Mouse (Mus musculus) hindbrain, postnatal 0 days (tissue): ENCODE measurements at regions not wholly inside any gene's neighbourhood (a gene's known extent, or its start where the extent isn't known, plus 50 kb on each side); places are given as distances from the start of the nearest gene placed in this dataset.

Experiments used
- ATAC-seq: fragments of 200-750 bp; cut with Nextera tagmentation; 2 replicates; pipeline ENCODE4 v1.8.0; 2017; ENCODE audit warnings: mild to moderate bottlenecking, moderate TSS enrichment, moderate library complexity
- DNase-seq: peaks from one replicate; pipeline ENCODE4 v3.0.0-alpha.2; 2015; ENCODE audit warnings: low spot score
- H3K27ac ChIP-seq: fragments of 300-500 bp; sonication (generic); 2 replicates; pipeline ENCODE4 v1.5.1; 2014; ENCODE audit warnings: mild to moderate bottlenecking
- H3K27me3 ChIP-seq: fragments of 300-500 bp; sonication (generic); 2 replicates; pipeline ENCODE4 v1.6.1; 2014; ENCODE audit warnings: low read length, mixed read lengths; ENCODE audit not compliant: insufficient read depth
- H3K36me3 ChIP-seq: fragments of 300-500 bp; sonication (generic); 2 replicates; pipeline ENCODE4 v1.6.1; 2014; ENCODE audit warnings: low read length, mixed read lengths; ENCODE audit not compliant: insufficient read depth
- H3K4me1 ChIP-seq: fragments of 300-500 bp; sonication (generic); 2 replicates; pipeline ENCODE4 v1.6.1; 2014; ENCODE audit warnings: antibody characterized with exemption, low read length, mixed read lengths; ENCODE audit not compliant: insufficient read depth
- H3K4me2 ChIP-seq: fragments of 300-500 bp; sonication (generic); 2 replicates; pipeline ENCODE4 v1.6.1; 2014; ENCODE audit warnings: low read depth, mild to moderate bottlenecking, low read length, moderate library complexity, mixed read lengths
- H3K4me3 ChIP-seq: fragments of 300-500 bp; sonication (generic); 2 replicates; pipeline ENCODE4 v1.5.1; 2014; ENCODE audit warnings: low read length
- H3K9ac ChIP-seq: fragments of 300-500 bp; sonication (generic); replicated peaks from 2 replicates; pipeline ENCODE4 v1.6.1; 2014; ENCODE audit warnings: mild to moderate bottlenecking, low read length, moderate library complexity, mixed read lengths
- H3K9me3 ChIP-seq: fragments of 300-500 bp; sonication (generic); 2 replicates; pipeline ENCODE4 v1.6.1; 2016; ENCODE audit warnings: low read length, mixed read lengths
- CTCF ChIP-seq: IDR thresholded peaks from 2 replicates; pipeline ENCODE4 v1.5.1; 2016; ENCODE audit warnings: antibody characterized with exemption, control low read depth, low read depth
- WGBS: fragments of 180-500 bp; shearing (Covaris S2); extraction: QIAGEN DNeasy Blood & Tissue Kit; methylation state at CpG from one replicate; pipeline ENCODE4 v1.1.7; 2014; 5-methylcytosine and 5-hydroxymethylcytosine counted together

GRCm38 (mm10) chr1:185681610-185682457 lies 227.2 kb downstream of the Slc30a10 start:
- Histone ChIP-seq H3K4me2 (peak overlapping the region; percentile 45), H3K4me3 (no peak overlapping the region; the same call in 1 of the 2 replicates), H3K27ac (peak overlapping the region; percentile 51; the same call in 1 of the 2 replicates), H3K9me3 (no peaks in the 10 kb centered on the region), H3K36me3 (no peaks in the 10 kb centered on the region), H3K4me1 (no peaks in the 10 kb centered on the region), H3K27me3 (no peaks in the 10 kb centered on the region), H3K9ac (no peak overlapping the region)
- whole genome bisulfite sequencing = 29% methylated on average over 21 of the region's 21 CpGs
- TF ChIP-seq CTCF = peak; percentile 91
- ATAC-seq = peak; percentile 78; the same call in 1 of the 2 replicates
- peak; percentile 86 for DNase-seq

GRCm38 (mm10) chr1:185682458-185682750 lies 227.8 kb downstream of the Slc30a10 start:
- H3K9ac ChIP-seq = no peak overlapping the region
- no peak overlapping the region for H3K4me2 ChIP-seq
- no peaks in the 10 kb centered on the region for H3K4me1 ChIP-seq
- ATAC-seq = no peak
- DNase-seq = no peak
- H3K27me3 ChIP-seq = no peaks in the 10 kb centered on the region
- H3K36me3 ChIP-seq = no peaks in the 10 kb centered on the region
- H3K9me3 ChIP-seq = no peaks in the 10 kb centered on the region
- no peak for TF ChIP-seq CTCF
- 0 out of 2 replicates have a peak overlapping the region, but pooled peaks have one; percentile 51 for H3K27ac ChIP-seq
- 40% methylated on average over 3 of the region's 3 CpGs for WGBS
- no peak overlapping the region for H3K4me3 ChIP-seq

DNA sequence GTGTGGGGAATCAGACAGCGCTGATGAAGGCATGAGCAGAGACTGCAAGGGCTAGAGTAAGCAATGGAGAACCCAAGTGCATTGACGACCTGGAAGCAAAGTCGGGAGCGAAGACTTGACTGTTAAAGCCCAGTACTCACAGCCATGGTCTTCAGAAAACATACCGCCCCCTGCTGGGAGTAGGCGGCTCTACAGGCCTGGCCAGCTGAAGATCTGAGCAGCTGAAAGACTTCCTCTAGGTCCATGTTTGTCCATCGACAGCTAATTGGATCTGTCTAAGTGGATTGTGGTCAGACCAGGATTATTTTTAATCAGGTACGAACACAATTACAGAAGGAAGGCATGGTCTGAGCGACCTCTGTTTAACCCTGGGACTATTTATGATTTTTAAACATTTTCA lies 230.0 kb downstream of the Slc30a10 start:
- H3K36me3 ChIP-seq = no peaks in the 10 kb centered on the region
- H3K9me3 ChIP-seq = no peaks in the 10 kb centered on the region
- ATAC-seq (no peak), DNase-seq (no peak)
- H3K4me3 ChIP-seq = no peak overlapping the region
- H3K27ac ChIP-seq = no peak overlapping the region
- H3K4me1 ChIP-seq = no peaks in the 10 kb centered on the region
- no peaks in the 10 kb centered on the region for H3K27me3 ChIP-seq
- H3K4me2 ChIP-seq = no peak overlapping the region
- H3K9ac ChIP-seq = no peak overlapping the region
- 78% methylated on average over 9 of the region's 9 CpGs for WGBS
- peak; percentile 47 for TF ChIP-seq CTCF

DNA sequence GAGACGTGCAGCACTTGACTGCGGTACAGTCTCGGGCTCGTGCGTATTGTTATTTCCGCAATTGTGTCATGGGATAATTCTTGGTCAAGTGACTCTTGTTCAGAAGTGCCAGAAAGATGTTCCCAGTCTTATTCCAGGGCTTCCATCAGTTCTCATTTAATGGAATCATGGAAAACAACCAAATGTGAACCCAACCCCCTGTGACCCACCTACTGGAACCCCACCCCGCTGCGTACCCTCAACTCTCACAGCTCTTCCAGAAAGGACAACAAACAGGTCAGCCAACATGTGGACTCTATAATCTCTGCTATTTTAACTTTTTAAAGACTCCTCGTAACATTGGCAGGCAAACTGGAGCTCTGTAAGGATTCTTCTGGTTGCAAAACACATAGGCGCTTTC lies 233.9 kb downstream of the Slc30a10 start:
- Histone ChIP-seq H3K4me2 (no peak overlapping the region), H3K4me1 (no peaks in the 10 kb centered on the region), H3K27me3 (no peaks in the 10 kb centered on the region), H3K4me3 (no peak overlapping the region), H3K27ac (no peak overlapping the region), H3K36me3 (no peaks in the 10 kb centered on the region), H3K9ac (no peak overlapping the region), H3K9me3 (no peaks in the 10 kb centered on the region)
- ATAC-seq (no peak), DNase-seq (no peak)
- 96% methylated on average over 10 of the region's 10 CpGs for WGBS
- no peak for TF ChIP-seq CTCF

- H3K27me3 ChIP-seq = no peaks in the 10 kb centered on the region
- no peak for ATAC-seq
- H3K27ac ChIP-seq = no peak overlapping the region
- H3K9me3 ChIP-seq = no peaks in the 10 kb centered on the region
- H3K4me1 ChIP-seq = no peaks in the 10 kb centered on the region
- H3K36me3 ChIP-seq = no peaks in the 10 kb centered on the region
- TF ChIP-seq CTCF = no peak
- no peak overlapping the region for H3K9ac ChIP-seq
- 85% methylated on average over 2 of the region's 2 CpGs for WGBS
- no peak overlapping the region for H3K4me2 ChIP-seq
- no peak for DNase-seq
- no peak overlapping the region for H3K4me3 ChIP-seq
Observed at GRCm38 (mm10) chr1:185695394-185695793, 240.7 kb downstream of the Slc30a10 start.

- Histone ChIP-seq H3K4me3 (no peak overlapping the region), H3K9ac (no peak overlapping the region), H3K4me2 (no peak overlapping the region), H3K36me3 (no peaks in the 10 kb centered on the region), H3K9me3 (no peaks in the 10 kb centered on the region), H3K27me3 (no peaks in the 10 kb centered on the region), H3K4me1 (no peaks in the 10 kb centered on the region), H3K27ac (no peak overlapping the region)
- no peak for ATAC-seq
- DNase-seq = peak; percentile 27
- 67% methylated on average over 6 of the region's 6 CpGs for WGBS
- TF ChIP-seq CTCF = no peak
Observed at GRCm38 (mm10) chr1:185699758-185700157, 245.1 kb downstream of the Slc30a10 start.

DNA sequence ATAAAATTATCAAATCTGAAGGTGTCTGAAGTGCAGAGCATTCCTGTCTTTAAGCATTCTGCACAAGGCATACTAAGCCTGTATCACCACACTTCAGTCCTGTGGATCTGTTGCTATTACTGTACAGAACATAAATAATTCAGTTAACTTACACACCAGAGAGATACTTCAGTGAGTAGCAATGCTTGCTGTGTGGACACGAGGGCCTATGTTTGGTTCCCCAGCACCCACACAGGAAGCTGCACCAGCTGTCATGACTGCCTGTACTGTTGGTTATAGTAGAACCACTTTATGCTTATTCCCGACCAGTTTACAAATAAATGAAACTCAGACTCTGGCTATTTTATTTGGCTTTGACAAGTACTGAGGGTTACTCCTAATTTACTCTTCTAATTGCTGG lies 271.7 kb downstream of the Slc30a10 start:
- WGBS = 86% methylated on average over 2 of the region's 2 CpGs
- DNase-seq = no peak
- no peak overlapping the region for H3K4me2 ChIP-seq
- no peak overlapping the region for H3K4me3 ChIP-seq
- no peaks in the 10 kb centered on the region for H3K27me3 ChIP-seq
- H3K36me3 ChIP-seq = no peaks in the 10 kb centered on the region
- H3K9me3 ChIP-seq = no peaks in the 10 kb centered on the region
- H3K4me1 ChIP-seq = no peaks in the 10 kb centered on the region
- no peak for TF ChIP-seq CTCF
- no peak overlapping the region for H3K9ac ChIP-seq
- no peak for ATAC-seq
- no peak overlapping the region for H3K27ac ChIP-seq
